Mouse (Mus musculus) CH12.LX (cell line): Measurements from ENCODE around the gene Kcnj9. TPM values are rescaled to one million over a fixed set of nuclear protein-coding genes. Genes with fewer than 3 reads are reported as not detected.

Experiments
- DNase-seq: peaks from one replicate; pipeline ENCODE4 v3.0.0-alpha.2; 2013; ENCODE audit errors: extremely low read depth
- H3K27ac ChIP-seq: 2 replicates; pipeline ENCODE4 v1.5.1; 2012; ENCODE audit warnings: low read depth, mild to moderate bottlenecking, control low read depth, moderate library complexity; ENCODE audit not compliant: insufficient read depth
- H3K27me3 ChIP-seq: replicated peaks from 2 replicates; pipeline ENCODE3; 2012; ENCODE audit warnings: inconsistent platforms
- H3K36me3 ChIP-seq, 2 experiments: replicated peaks in 1 of 2; 2 replicates each; pipeline versions ENCODE3 to v1.6.1; 2012; ENCODE audit warnings: inconsistent platforms in 1 of 2, low read length in 1 of 2, mild to moderate bottlenecking in 1 of 2, mixed read lengths in 1 of 2, moderate library complexity in 1 of 2; ENCODE audit not compliant: control insufficient read depth in 1 of 2, insufficient read depth in 1 of 2
- H3K4me1 ChIP-seq, 2 experiments: 2 replicates each; pipeline ENCODE4 v1.6.1; 2012; ENCODE audit warnings: inconsistent platforms in 1 of 2, moderate library complexity in 1 of 2; ENCODE audit not compliant: insufficient read depth in 2 of 2, control insufficient read depth in 1 of 2
- H3K4me2 ChIP-seq: 2 replicates; pipeline ENCODE4 v1.6.1; 2012; ENCODE audit warnings: low read depth, mild to moderate bottlenecking, control low read depth; ENCODE audit not compliant: poor library complexity, insufficient read depth, severe bottlenecking
- H3K4me3 ChIP-seq, 3 experiments: fragments of 150-350 bp in 1 of 3; sonication (generic) in 1 of 3; replicated peaks in 1 of 3; 2 replicates each; pipeline versions ENCODE3 to v1.5.1; 2011 to 2012; ENCODE audit warnings: low read depth in 2 of 3, low read length in 2 of 3, mild to moderate bottlenecking in 2 of 3, moderate library complexity in 2 of 3, control low read depth in 1 of 3, improper control_type of control experiment in 1 of 3, inconsistent platforms in 1 of 3, mixed read lengths in 1 of 3; ENCODE audit not compliant: poor library complexity in 1 of 3
- H3K79me2 ChIP-seq: replicated peaks from 2 replicates; pipeline ENCODE4 v1.6.1; 2012; ENCODE audit warnings: mild to moderate bottlenecking, moderate library complexity; ENCODE audit not compliant: control insufficient read depth, poor library complexity, insufficient read depth, severe bottlenecking; ENCODE audit errors: extremely low read depth
- H3K9ac ChIP-seq: 2 replicates; pipeline ENCODE4 v1.6.1; 2012; ENCODE audit warnings: low read depth, mild to moderate bottlenecking, control low read depth, moderate library complexity; ENCODE audit not compliant: insufficient read depth
- H3K9me3 ChIP-seq: replicated peaks from 2 replicates; pipeline ENCODE3; 2012; ENCODE audit warnings: low read length, inconsistent platforms, mixed read lengths
- BHLHE40 ChIP-seq: IDR thresholded peaks from 2 replicates; pipeline ENCODE4 v1.6.1; 2011; ENCODE audit warnings: mild to moderate bottlenecking, low read depth, low read length, improper control_type of control experiment
- CHD1 ChIP-seq: IDR thresholded peaks from 2 replicates; pipeline ENCODE4 v1.6.1; 2012; ENCODE audit warnings: low read depth, low read length, improper control_type of control experiment, inconsistent platforms
- CTCF ChIP-seq, 2 experiments: IDR thresholded peaks in 1 of 2; conservative IDR thresholded peaks in 1 of 2; 2 replicates each; pipeline ENCODE4 v1.5.1; 2011 to 2012; ENCODE audit warnings: low read depth in 2 of 2, low read length in 2 of 2, improper control_type of control experiment in 1 of 2, inconsistent platforms in 1 of 2, mild to moderate bottlenecking in 1 of 2, moderate library complexity in 1 of 2
- E2F4 ChIP-seq: IDR thresholded peaks from 2 replicates; pipeline ENCODE4 v1.6.1; 2011; ENCODE audit warnings: low read depth, low read length, improper control_type of control experiment; ENCODE audit not compliant: insufficient replicate concordance
- ELF1 ChIP-seq: IDR thresholded peaks from 2 replicates; pipeline ENCODE4 v1.6.1; 2014; ENCODE audit warnings: low read depth, mild to moderate bottlenecking, inconsistent platforms, low read length, improper control_type of control experiment
- EP300 ChIP-seq: IDR thresholded peaks from 2 replicates; pipeline ENCODE4 v1.6.1; 2011; ENCODE audit warnings: low read length, improper control_type of control experiment
- ETS1 ChIP-seq: conservative IDR thresholded peaks from 2 replicates; pipeline ENCODE4 v1.6.1; 2012; ENCODE audit warnings: low read depth, mild to moderate bottlenecking, inconsistent platforms, low read length, improper control_type of control experiment, moderate library complexity
- JUN ChIP-seq: IDR thresholded peaks from 2 replicates; pipeline ENCODE4 v1.6.1; 2011; ENCODE audit warnings: low read depth, mild to moderate bottlenecking, low read length, improper control_type of control experiment, moderate library complexity; ENCODE audit not compliant: insufficient read depth
- JUND ChIP-seq: conservative IDR thresholded peaks from 2 replicates; pipeline ENCODE4 v1.6.1; 2011; ENCODE audit warnings: low read depth, low read length, improper control_type of control experiment
- KAT2A ChIP-seq: IDR thresholded peaks from 2 replicates; pipeline ENCODE4 v1.6.1; 2012; ENCODE audit warnings: low read length, improper control_type of control experiment, inconsistent platforms; ENCODE audit not compliant: insufficient replicate concordance
- MAFK ChIP-seq: IDR thresholded peaks from 2 replicates; pipeline ENCODE4 v1.6.1; 2011; ENCODE audit warnings: low read length, improper control_type of control experiment; ENCODE audit not compliant: insufficient replicate concordance
- MAX ChIP-seq: IDR thresholded peaks from 2 replicates; pipeline ENCODE4 v1.6.1; 2011; ENCODE audit warnings: low read length, improper control_type of control experiment
- MAZ ChIP-seq: IDR thresholded peaks from 2 replicates; pipeline ENCODE4 v1.6.1; 2012; ENCODE audit warnings: low read depth, mild to moderate bottlenecking, inconsistent platforms, low read length, improper control_type of control experiment, moderate library complexity
- MEF2A ChIP-seq: IDR thresholded peaks from 2 replicates; pipeline ENCODE4 v1.6.1; 2014; ENCODE audit warnings: low read depth, mild to moderate bottlenecking, inconsistent platforms, low read length, improper control_type of control experiment, borderline replicate concordance
- MXI1 ChIP-seq: IDR thresholded peaks from 2 replicates; pipeline ENCODE4 v1.6.1; 2011; ENCODE audit warnings: mild to moderate bottlenecking, low read depth, low read length, improper control_type of control experiment
- MYC ChIP-seq: IDR thresholded peaks from 2 replicates; pipeline ENCODE4 v1.6.1; 2011; ENCODE audit warnings: low read depth, mild to moderate bottlenecking, improper control_type of control experiment, low read length
- NELFE ChIP-seq: IDR thresholded peaks from 2 replicates; pipeline ENCODE4 v1.6.1; 2011; ENCODE audit warnings: low read depth, low read length, improper control_type of control experiment
- NRF1 ChIP-seq: IDR thresholded peaks from 2 replicates; pipeline ENCODE4 v1.6.1; 2014; ENCODE audit warnings: low read depth, mild to moderate bottlenecking, inconsistent platforms, low read length, improper control_type of control experiment, moderate library complexity
- PAX5 ChIP-seq: IDR thresholded peaks from 2 replicates; pipeline ENCODE4 v1.6.1; 2012; ENCODE audit warnings: low read length, inconsistent platforms, mixed read lengths
- POLR2A ChIP-seq: IDR thresholded peaks from 2 replicates; pipeline ENCODE4 v1.6.1; 2011; ENCODE audit warnings: low read depth, mild to moderate bottlenecking, improper control_type of control experiment, low read length
- RCOR1 ChIP-seq: conservative IDR thresholded peaks from 2 replicates; pipeline ENCODE4 v1.6.1; 2012; ENCODE audit warnings: low read depth, mild to moderate bottlenecking, inconsistent platforms, low read length, improper control_type of control experiment
- SMC3 ChIP-seq: IDR thresholded peaks from 2 replicates; pipeline ENCODE4 v1.6.1; 2011; ENCODE audit warnings: low read depth, low read length, improper control_type of control experiment
- TBP ChIP-seq: conservative IDR thresholded peaks from 2 replicates; pipeline ENCODE4 v1.6.1; 2011; ENCODE audit warnings: low read depth, low read length, improper control_type of control experiment
- TCF12 ChIP-seq: IDR thresholded peaks from 2 replicates; pipeline ENCODE4 v1.6.1; 2014; ENCODE audit warnings: low read depth, mild to moderate bottlenecking, inconsistent platforms, low read length, improper control_type of control experiment
- USF2 ChIP-seq: conservative IDR thresholded peaks from 2 replicates; pipeline ENCODE4 v1.6.1; 2011; ENCODE audit warnings: low read depth, low read length, improper control_type of control experiment
- ZC3H11A ChIP-seq: IDR thresholded peaks from 2 replicates; pipeline ENCODE4 v1.6.1; 2012; ENCODE audit warnings: low read depth, mild to moderate bottlenecking, inconsistent platforms, low read length, improper control_type of control experiment
- ZKSCAN1 ChIP-seq: IDR thresholded peaks from 2 replicates; pipeline ENCODE4 v1.6.1; 2012; ENCODE audit warnings: low read depth, inconsistent platforms, low read length, improper control_type of control experiment, borderline replicate concordance
- ZMIZ1 ChIP-seq: IDR thresholded peaks from 2 replicates; pipeline ENCODE4 v1.6.1; 2012; ENCODE audit warnings: low read depth, mild to moderate bottlenecking, inconsistent platforms, low read length, improper control_type of control experiment
- ZNF384 ChIP-seq: IDR thresholded peaks from 2 replicates; pipeline ENCODE4 v1.6.1; 2012; ENCODE audit warnings: low read depth, low read length, improper control_type of control experiment, inconsistent platforms
- dilution Hi-C: fragments of 300-500 bp; cut with MboI; formaldehyde crosslinking; loops from 2 replicates; pipeline ENCODE4 v1.14.3; 2020; ENCODE audit warnings: low sequenced_read_pairs; ENCODE audit not compliant: extremely low pct_unique_long_range_greater_than_20kb, extremely low pct_ligation_motif_present
- in situ Hi-C: fragments of 300-500 bp; cut with MboI; formaldehyde crosslinking; loops from 3 replicates; pipeline ENCODE4 v1.14.3; 2019; ENCODE audit warnings: low sequenced_read_pairs, low pct_ligation_motif_present, low pct_unique_long_range_greater_than_20kb, mixed read lengths
- polyA plus RNA-seq: library from polyadenylated mRNA; unstranded; fragments of >175 nt; gene quantifications from 2 replicates; pipeline ENCODE4 v1.2.1, GENCODE M21; 2012; ENCODE audit warnings: low read depth; ENCODE audit not compliant: insufficient read length
- total RNA-seq, 2 experiments: library from RNA; depleted of rRNA; stranded (reverse); fragments of 300-350 nt in 1 of 2; fragments of >200 nt in 1 of 2; gene quantifications; 2 replicates each; pipeline ENCODE4 v1.2.3; 2012 to 2014

The Kcnj9 gene
- total and polyA plus RNA-seq, 3 experiments, result 0.04 to 0.10 TPM; not detected in 1

- H3K79me2 ChIP-seq, result no peaks in the 10 kb centered on the region
- H3K27ac ChIP-seq, result no peak overlapping the region
- H3K9me3 ChIP-seq, result no peaks in the 10 kb centered on the region
- DNase-seq, result no peak
- in situ Hi-C loops, result loop anchor here (25.0 kb wide), 2 partner anchors 268 to 493 kb away; partner anchors contain the start of gene Vangl2
- no peak overlapping the region for H3K4me2 ChIP-seq
- no peaks in the 10 kb centered on the region for H3K36me3 ChIP-seq
- peaks cover 20 to 50% of the 10 kb centered on the region in 2 experiments for H3K4me1 ChIP-seq
- H3K27me3 ChIP-seq, result peaks cover 2% of the 10 kb centered on the region
- H3K4me3 ChIP-seq, result no peak overlapping the region
- dilution Hi-C loops, result no loop called here
- no peak overlapping the region for H3K9ac ChIP-seq
- no peak for TF ChIP-seq KAT2A
- no peak for TF ChIP-seq JUN
- no peak for TF ChIP-seq ZMIZ1
- no peak for TF ChIP-seq POLR2A
- TF ChIP-seq USF2, result no peak
- no peak for TF ChIP-seq E2F4
- TF ChIP-seq MAX, result no peak
- TF ChIP-seq NELFE, result no peak
- TF ChIP-seq RCOR1, result no peak
- TF ChIP-seq ZC3H11A, result no peak
- TF ChIP-seq PAX5, result no peak
- no peak for TF ChIP-seq JUND
- no peak for TF ChIP-seq ETS1
- no peak for TF ChIP-seq NRF1
- TF ChIP-seq MEF2A, result no peak
- TF ChIP-seq BHLHE40, result no peak
- TF ChIP-seq ZNF384, result no peak
- TF ChIP-seq MAZ, result no peak
- no peak for TF ChIP-seq CTCF (conservative IDR thresholded peaks at IDR 0.05 in 1 of 2, IDR thresholded peaks at IDR 0.05 in 1 of 2; ENCODE audit: low read depth in 2 of 2, low read length in 2 of 2)
Observed at GRCm38 (mm10) chr1:172305153-172305552, 24.0 kb downstream of the Kcnj9 start.

- dilution Hi-C loops, result no loop called here
- H3K4me1 ChIP-seq, result peaks cover 20 to 43% of the 10 kb centered on the region in 2 experiments
- no peaks in the 10 kb centered on the region for H3K9me3 ChIP-seq
- H3K9ac ChIP-seq, result no peak overlapping the region
- H3K36me3 ChIP-seq, result no peaks in the 10 kb centered on the region
- H3K4me2 ChIP-seq, result no peak overlapping the region
- TF ChIP-seq TCF12 (no peak), NELFE (no peak), RCOR1 (no peak), BHLHE40 (no peak), CTCF (conservative IDR thresholded peaks at IDR 0.05 in 1 of 2, IDR thresholded peaks at IDR 0.05 in 1 of 2; ENCODE audit: low read depth in 2 of 2, low read length in 2 of 2) (no peak), EP300 (no peak), ELF1 (no peak), MAFK (no peak), MYC (no peak), POLR2A (no peak), CHD1 (no peak), KAT2A (no peak), NRF1 (no peak), JUN (no peak), MXI1 (no peak), ZKSCAN1 (no peak), TBP (no peak), SMC3 (no peak)
- H3K79me2 ChIP-seq, result no peaks in the 10 kb centered on the region
- in situ Hi-C loops, result loop anchor here (25.0 kb wide), 2 partner anchors 267 to 492 kb away; partner anchors contain the start of gene Vangl2
- no peak overlapping the region for H3K27ac ChIP-seq
- no peak for DNase-seq
- H3K27me3 ChIP-seq, result peaks cover 7% of the 10 kb centered on the region
- H3K4me3 ChIP-seq, result no peak overlapping the region
Observed at GRCm38 (mm10) chr1:172304443-172304842, 24.7 kb downstream of the Kcnj9 start.
